Mouse (Mus musculus): ENCODE measurements around the gene Lbp.

DNA sequence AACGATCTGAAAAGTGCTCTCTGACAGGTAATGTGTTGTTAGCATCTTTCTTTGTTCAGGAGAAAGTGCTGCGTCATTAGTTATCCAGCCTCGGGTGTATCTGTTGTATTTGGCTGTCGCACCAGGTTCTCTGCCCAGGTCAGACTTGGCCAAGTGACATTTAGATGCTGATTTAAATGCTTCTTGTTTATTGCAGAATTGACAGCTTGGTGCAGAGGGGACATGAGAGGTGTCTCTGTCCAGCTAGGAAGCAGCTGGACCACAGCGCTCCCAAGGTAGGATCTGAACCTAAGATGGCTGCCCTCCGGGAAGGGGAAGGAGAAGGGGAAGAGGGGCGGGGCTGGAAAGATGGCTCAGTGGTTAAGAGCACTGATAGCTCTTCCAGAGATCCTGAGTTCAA is 70.5 kb downstream of the Lbp start:
- TF ChIP-seq CTCF (IDR thresholded peaks at IDR 0.05; ENCODE audit: control insufficient read depth, insufficient read depth, insufficient read length) = no peak
- no peak for TF ChIP-seq MYOD1 (IDR thresholded peaks at IDR 0.05; ENCODE audit: control insufficient read depth, insufficient read length, low read depth)
- TF ChIP-seq MAX (IDR thresholded peaks at IDR 0.05) = no peak
- no peak for TF ChIP-seq USF1 (IDR thresholded peaks at IDR 0.05; ENCODE audit: low read depth)
- no peak for TF ChIP-seq CEBPB (IDR thresholded peaks at IDR 0.05; ENCODE audit: low read depth)
